Mouse (Mus musculus) embryonic facial prominence, embryonic 12.5 days (tissue): ENCODE measurements at regions not wholly inside any gene's neighbourhood (a gene's known extent, or its start where the extent isn't known, plus 50 kb on each side); places are given as distances from the start of the nearest gene placed in this dataset.

Experiments
- ATAC-seq: fragments of 200-750 bp; cut with Nextera tagmentation; 2 replicates; pipeline ENCODE4 v1.8.0; 2017; ENCODE audit not compliant: insufficient number of reproducible peaks, insufficient read depth, low FRiP score, low TSS enrichment
- H3K27ac ChIP-seq: fragments of 300-500 bp; sonication (generic); 2 replicates; pipeline ENCODE4 v1.5.1; 2016; ENCODE audit warnings: mild to moderate bottlenecking
- H3K27me3 ChIP-seq: fragments of 300-500 bp; sonication (generic); 2 replicates; pipeline ENCODE4 v1.6.1; 2016; ENCODE audit warnings: mild to moderate bottlenecking, moderate library complexity
- H3K36me3 ChIP-seq: fragments of 300-500 bp; sonication (generic); 2 replicates; pipeline ENCODE4 v1.6.1; 2016; ENCODE audit warnings: mild to moderate bottlenecking
- H3K4me1 ChIP-seq: fragments of 300-500 bp; sonication (generic); 2 replicates; pipeline ENCODE4 v1.6.1; 2016
- H3K4me2 ChIP-seq: fragments of 300-500 bp; sonication (generic); replicated peaks from 2 replicates; pipeline ENCODE4 v1.6.1; 2016; ENCODE audit warnings: mild to moderate bottlenecking, moderate library complexity
- H3K4me3 ChIP-seq: fragments of 300-500 bp; sonication (generic); 2 replicates; pipeline ENCODE4 v1.5.1; 2016; ENCODE audit warnings: mild to moderate bottlenecking
- H3K9ac ChIP-seq: fragments of 300-500 bp; sonication (generic); 2 replicates; pipeline ENCODE4 v1.6.1; 2016; ENCODE audit warnings: mild to moderate bottlenecking, moderate library complexity
- H3K9me3 ChIP-seq: fragments of 300-500 bp; sonication (generic); 2 replicates; pipeline ENCODE4 v1.6.1; 2016; ENCODE audit warnings: mild to moderate bottlenecking, moderate library complexity
- WGBS: fragments of 180-500 bp; shearing (Covaris S2); methylation state at CpG from one replicate; pipeline ENCODE4 v1.1.7; 2016; 5-methylcytosine and 5-hydroxymethylcytosine counted together

DNA sequence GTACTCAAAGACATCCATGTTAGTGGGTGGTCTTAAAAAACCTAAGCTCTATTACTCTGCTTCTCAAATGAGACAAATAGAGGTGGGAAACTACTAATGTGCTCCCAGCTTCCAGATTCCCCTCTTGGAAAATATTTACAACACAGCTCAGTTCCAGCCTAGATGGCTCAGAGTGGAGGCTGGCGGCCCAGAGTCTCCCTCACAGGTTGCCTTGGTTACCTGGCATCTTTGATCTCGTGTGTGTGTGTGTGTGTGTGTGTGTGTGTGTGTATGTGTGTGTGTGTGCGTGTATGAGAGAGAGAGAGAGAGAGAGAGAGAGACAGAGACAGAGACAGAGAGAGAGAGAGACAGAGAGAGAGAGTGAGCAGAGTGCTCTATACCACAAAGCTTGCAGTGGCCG lies 82.2 kb downstream of the E030025P04Rik start:
- ATAC-seq = no peak
- no peaks in the 10 kb centered on the region for H3K9me3 ChIP-seq
- WGBS = 74% methylated on average over 4 of the region's 4 CpGs
- no peaks in the 10 kb centered on the region for H3K36me3 ChIP-seq
- no peak overlapping the region for H3K27ac ChIP-seq
- H3K4me1 ChIP-seq = no peaks in the 10 kb centered on the region
- no peaks in the 10 kb centered on the region for H3K27me3 ChIP-seq
- no peak overlapping the region for H3K4me2 ChIP-seq
- no peak overlapping the region for H3K9ac ChIP-seq
- H3K4me3 ChIP-seq = no peak overlapping the region

- 78% methylated on average over 3 of the region's 3 CpGs for WGBS
These were observed 83.7 kb downstream of the E030025P04Rik start for GRCm38 (mm10) chr11:109060527-109060908.

DNA sequence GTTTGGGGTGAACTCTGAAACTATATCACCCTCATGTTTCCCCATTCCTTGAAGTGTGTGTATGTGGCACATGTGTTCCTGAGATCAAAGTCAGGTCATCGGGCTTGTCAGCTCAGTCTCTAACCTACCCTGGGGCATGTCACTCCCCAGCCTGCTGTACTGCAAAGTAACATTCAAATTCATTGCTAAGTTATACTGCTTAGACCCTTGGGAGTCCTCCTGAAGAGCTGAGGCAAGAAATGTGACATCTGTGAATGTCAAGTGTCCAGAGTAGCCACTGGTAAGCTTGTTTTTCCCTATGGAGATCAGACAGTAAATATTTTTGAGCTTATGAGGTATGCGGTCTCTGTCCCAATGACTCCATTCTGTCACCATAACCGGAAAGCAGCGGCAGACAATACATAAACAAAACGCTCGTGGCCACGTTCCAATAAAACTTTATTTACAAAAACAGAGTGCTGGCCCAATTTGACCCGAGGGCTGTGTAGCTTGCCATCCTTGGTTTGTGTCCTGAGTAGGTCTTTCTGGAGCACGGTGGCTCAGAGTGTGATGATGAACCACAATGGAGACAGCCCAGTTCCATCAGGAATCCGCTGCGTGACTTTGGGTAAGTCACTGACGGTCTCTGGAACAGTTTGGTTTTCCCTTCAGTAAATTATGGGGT lies 84.2 kb downstream of the E030025P04Rik start:
- Histone ChIP-seq H3K9me3 (no peaks in the 10 kb centered on the region), H3K4me3 (no peak overlapping the region), H3K4me2 (no peak overlapping the region), H3K27ac (no peak overlapping the region), H3K27me3 (no peaks in the 10 kb centered on the region), H3K4me1 (no peaks in the 10 kb centered on the region), H3K36me3 (no peaks in the 10 kb centered on the region), H3K9ac (no peak overlapping the region)
- 82% methylated on average over 12 of the region's 12 CpGs for WGBS
- no peak for ATAC-seq

More at GRCm38 (mm10) chr11:109060527-109060908, 83.7 kb downstream of the E030025P04Rik start:
- H3K9me3 ChIP-seq = no peaks in the 10 kb centered on the region
- no peaks in the 10 kb centered on the region for H3K4me1 ChIP-seq
- no peak overlapping the region for H3K27ac ChIP-seq
- H3K4me2 ChIP-seq = no peak overlapping the region
- no peak overlapping the region for H3K4me3 ChIP-seq
- no peaks in the 10 kb centered on the region for H3K27me3 ChIP-seq
- ATAC-seq = no peak
- no peaks in the 10 kb centered on the region for H3K36me3 ChIP-seq
- H3K9ac ChIP-seq = no peak overlapping the region

DNA sequence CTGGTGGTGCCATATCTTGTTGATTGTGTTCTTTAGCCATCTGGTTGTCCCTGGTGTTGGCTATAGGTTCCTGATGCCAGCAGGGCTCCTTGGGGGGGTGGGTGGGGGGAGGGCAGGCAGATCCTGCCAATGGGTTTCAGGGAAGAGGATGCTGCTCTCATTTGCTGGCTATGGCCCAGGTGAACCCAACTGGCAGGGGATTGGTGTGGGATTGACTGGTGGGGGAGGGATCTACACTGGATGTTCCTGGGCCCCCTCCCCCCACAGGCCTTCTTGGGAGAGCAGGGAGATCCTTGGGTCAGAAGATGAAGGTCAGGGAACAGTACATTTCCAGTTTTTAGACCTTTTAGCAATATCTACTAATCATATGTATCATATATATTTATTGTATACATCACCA lies 86.1 kb downstream of the E030025P04Rik start:
- ATAC-seq = no peak
- H3K9ac ChIP-seq = no peak overlapping the region
- H3K27ac ChIP-seq = no peak overlapping the region
- H3K27me3 ChIP-seq = no peaks in the 10 kb centered on the region
- H3K4me3 ChIP-seq = no peak overlapping the region
- no peaks in the 10 kb centered on the region for H3K4me1 ChIP-seq
- no peaks in the 10 kb centered on the region for H3K9me3 ChIP-seq
- H3K4me2 ChIP-seq = no peak overlapping the region
- no peaks in the 10 kb centered on the region for H3K36me3 ChIP-seq

GRCm38 (mm10) chr11:109048257-109049101 lies 95.7 kb downstream of the E030025P04Rik start:
- no peaks in the 10 kb centered on the region for H3K4me1 ChIP-seq
- WGBS = 65% methylated on average over 10 of the region's 10 CpGs
- H3K4me2 ChIP-seq = no peak overlapping the region
- no peak for ATAC-seq
- H3K4me3 ChIP-seq = no peak overlapping the region
- no peaks in the 10 kb centered on the region for H3K36me3 ChIP-seq
- no peak overlapping the region for H3K9ac ChIP-seq
- no peak overlapping the region for H3K27ac ChIP-seq
- no peaks in the 10 kb centered on the region for H3K9me3 ChIP-seq
- no peaks in the 10 kb centered on the region for H3K27me3 ChIP-seq

- no peaks in the 10 kb centered on the region for H3K9me3 ChIP-seq
- H3K4me2 ChIP-seq = no peak overlapping the region
- H3K9ac ChIP-seq = no peak overlapping the region
- H3K4me3 ChIP-seq = no peak overlapping the region
- no peak overlapping the region for H3K27ac ChIP-seq
- 89% methylated on average over 4 of the region's 4 CpGs for WGBS
- no peak for ATAC-seq
- H3K4me1 ChIP-seq = no peaks in the 10 kb centered on the region
- H3K36me3 ChIP-seq = no peaks in the 10 kb centered on the region
- H3K27me3 ChIP-seq = no peaks in the 10 kb centered on the region
These were observed 96.6 kb downstream of the E030025P04Rik start for GRCm38 (mm10) chr11:109047483-109048110.

GRCm38 (mm10) chr11:109046446-109046845 lies 97.7 kb downstream of the E030025P04Rik start:
- H3K9ac ChIP-seq = no peak overlapping the region
- H3K9me3 ChIP-seq = no peaks in the 10 kb centered on the region
- no peak for ATAC-seq
- no peaks in the 10 kb centered on the region for H3K36me3 ChIP-seq
- H3K4me2 ChIP-seq = no peak overlapping the region
- H3K27ac ChIP-seq = no peak overlapping the region
- WGBS = 30% methylated on average over 1 of the region's 1 CpGs
- no peak overlapping the region for H3K4me3 ChIP-seq
- no peaks in the 10 kb centered on the region for H3K4me1 ChIP-seq
- no peaks in the 10 kb centered on the region for H3K27me3 ChIP-seq

DNA sequence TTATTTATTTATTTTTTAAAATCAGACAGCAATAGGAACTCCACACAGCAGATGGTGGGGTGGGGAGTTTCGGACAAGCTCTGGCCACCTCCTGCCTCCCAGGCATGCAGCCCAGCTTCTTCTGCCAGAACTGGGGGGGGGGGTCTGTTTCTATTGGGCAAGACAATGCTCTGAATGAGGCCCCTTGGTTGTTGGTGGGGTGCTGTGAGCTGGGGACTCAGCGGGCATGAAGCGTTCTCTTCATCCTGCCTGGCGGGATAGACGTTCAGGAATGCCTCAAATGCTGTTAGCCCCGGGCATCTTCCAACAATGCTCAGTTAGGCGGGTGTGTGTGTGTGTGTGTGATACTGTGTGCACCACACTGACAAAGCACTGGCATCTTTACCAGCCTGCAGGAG lies 103.7 kb downstream of the E030025P04Rik start:
- Histone ChIP-seq H3K4me1 (peaks cover 5% of the 10 kb centered on the region; the same call in 1 of the 2 replicates), H3K27ac (no peak overlapping the region), H3K27me3 (no peaks in the 10 kb centered on the region), H3K9me3 (no peaks in the 10 kb centered on the region), H3K36me3 (no peaks in the 10 kb centered on the region), H3K9ac (no peak overlapping the region), H3K4me2 (no peak overlapping the region), H3K4me3 (no peak overlapping the region)
- ATAC-seq = no peak
- WGBS = 45% methylated on average over 7 of the region's 7 CpGs

- no peaks in the 10 kb centered on the region for H3K36me3 ChIP-seq
- peaks cover 5% of the 10 kb centered on the region; the same call in 1 of the 2 replicates for H3K4me1 ChIP-seq
- no peaks in the 10 kb centered on the region for H3K9me3 ChIP-seq
- H3K27ac ChIP-seq = no peak overlapping the region
- no peaks in the 10 kb centered on the region for H3K27me3 ChIP-seq
- H3K4me3 ChIP-seq = no peak overlapping the region
- H3K9ac ChIP-seq = no peak overlapping the region
- no peak overlapping the region for H3K4me2 ChIP-seq
- ATAC-seq = no peak
- WGBS = 77% methylated on average over 6 of the region's 6 CpGs
These were observed 104.2 kb downstream of the E030025P04Rik start for GRCm38 (mm10) chr11:109039792-109040518.

DNA sequence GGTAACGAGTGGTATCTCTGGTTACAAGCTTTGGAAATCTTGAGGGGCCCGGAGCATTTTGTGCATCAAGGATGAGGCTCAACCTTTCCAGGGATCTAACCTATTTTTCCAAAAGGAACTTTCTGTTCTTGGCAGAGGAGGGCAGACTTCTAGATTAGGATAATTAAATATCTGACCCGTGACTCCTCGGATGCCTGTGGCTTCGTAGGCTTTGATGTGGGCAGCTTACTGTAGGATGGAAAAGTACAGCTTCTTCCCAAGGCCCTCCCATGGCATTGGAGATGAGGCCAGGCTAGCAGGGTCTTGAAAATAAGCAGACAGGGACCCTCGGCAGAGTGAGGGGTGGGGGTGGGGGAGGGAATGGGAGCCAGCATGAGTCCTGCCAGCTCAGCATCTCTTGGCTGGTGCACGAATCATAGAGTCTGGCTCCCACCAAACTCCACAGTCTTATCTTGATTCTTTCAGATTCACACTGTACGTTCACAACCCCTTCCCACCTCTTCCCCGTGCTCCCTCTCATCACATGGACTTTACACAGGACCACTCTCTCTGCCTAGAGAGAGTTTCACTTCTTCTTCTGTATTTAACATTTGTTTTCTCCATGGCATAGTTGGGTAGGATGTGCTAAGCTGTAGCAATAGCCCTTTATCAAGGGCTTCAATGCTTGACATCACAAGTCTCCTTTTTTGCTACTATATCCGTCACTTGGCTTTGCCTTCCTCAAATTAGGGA lies 104.9 kb downstream of the E030025P04Rik start:
- no peak for ATAC-seq
- no peaks in the 10 kb centered on the region for H3K9me3 ChIP-seq
- H3K4me1 ChIP-seq = peaks cover 5% of the 10 kb centered on the region; the same call in 1 of the 2 replicates
- H3K27me3 ChIP-seq = no peaks in the 10 kb centered on the region
- H3K27ac ChIP-seq = no peak overlapping the region
- H3K9ac ChIP-seq = no peak overlapping the region
- 59% methylated on average over 10 of the region's 10 CpGs for WGBS
- H3K4me2 ChIP-seq = no peak overlapping the region
- H3K4me3 ChIP-seq = no peak overlapping the region
- H3K36me3 ChIP-seq = no peaks in the 10 kb centered on the region

GRCm38 (mm10) chr11:109038136-109038535 lies 106.0 kb downstream of the E030025P04Rik start:
- Histone ChIP-seq H3K9me3 (no peaks in the 10 kb centered on the region), H3K4me1 (peaks cover 5% of the 10 kb centered on the region; the same call in 1 of the 2 replicates), H3K27ac (no peak overlapping the region), H3K4me2 (no peak overlapping the region), H3K36me3 (no peaks in the 10 kb centered on the region), H3K4me3 (no peak overlapping the region), H3K27me3 (no peaks in the 10 kb centered on the region), H3K9ac (no peak overlapping the region)
- ATAC-seq = no peak
- 89% methylated on average over 7 of the region's 7 CpGs for WGBS
